Mouse (Mus musculus): ENCODE results near the gene Ergic1.

GRCm38 (mm10) chr17:26659573-26659915, 98.3 kb downstream of the Ergic1 start:
- TF ChIP-seq POLR2A (IDR thresholded peaks at IDR 0.05; ENCODE audit: borderline replicate concordance, low read depth, low read length) = no peak
- TF ChIP-seq CTCF (IDR thresholded peaks at IDR 0.05; ENCODE audit: low read depth, low read length) = no peak
